Mouse (Mus musculus) hindlimb bud, embryonic 11.5 days (tissue): ENCODE results near the gene Akt1.

Experiments used
- DNase-seq: peaks from one replicate; pipeline ENCODE4 v3.0.0-alpha.2; 2012; ENCODE audit warnings: low read depth, low spot score; ENCODE audit errors: extremely low spot score

Akt1 gene

GRCm38 (mm10) chr12:112628928-112629721 is 45.6 kb downstream of the Akt1 start:
- no peak for DNase-seq

- DNase-seq, result no peak
These were observed 46.5 kb downstream of the Akt1 start for GRCm38 (mm10) chr12:112628197-112628596.

- no peak for DNase-seq
These were observed 47.4 kb downstream of the Akt1 start for GRCm38 (mm10) chr12:112627097-112627881.

GRCm38 (mm10) chr12:112626455-112626854 is 48.2 kb downstream of the Akt1 start:
- DNase-seq, result no peak

GRCm38 (mm10) chr12:112625700-112626099 is 49.0 kb downstream of the Akt1 start:
- no peak for DNase-seq

GRCm38 (mm10) chr12:112623742-112624141 is 50.9 kb downstream of the Akt1 start:
- no peak for DNase-seq

GRCm38 (mm10) chr12:112621900-112622299 is 52.8 kb downstream of the Akt1 start:
- no peak for DNase-seq

GRCm38 (mm10) chr12:112620354-112621061 is 54.2 kb downstream of the Akt1 start:
- no peak for DNase-seq

- no peak for DNase-seq
These were observed 54.9 kb downstream of the Akt1 start, which contains the start of gene Adssl1 for GRCm38 (mm10) chr12:112619686-112620353. Adssl1 (plus strand) TSS chr12:112620045.

GRCm38 (mm10) chr12:112618981-112619685 is 55.6 kb downstream of the Akt1 start:
- no peak for DNase-seq

GRCm38 (mm10) chr12:112617898-112618380 is 56.7 kb downstream of the Akt1 start:
- no peak for DNase-seq

- DNase-seq, result no peak
These were observed 57.5 kb downstream of the Akt1 start for GRCm38 (mm10) chr12:112617184-112617583.

- DNase-seq, result no peak
These were observed 58.0 kb downstream of the Akt1 start for GRCm38 (mm10) chr12:112616668-112617067.

GRCm38 (mm10) chr12:112609031-112609430 is 65.7 kb downstream of the Akt1 start:
- no peak for DNase-seq

- DNase-seq, result no peak
These were observed 67.7 kb downstream of the Akt1 start for GRCm38 (mm10) chr12:112606998-112607397.

- no peak for DNase-seq
These were observed 68.9 kb downstream of the Akt1 start for GRCm38 (mm10) chr12:112605766-112606165.

GRCm38 (mm10) chr12:112604709-112605649 is 69.7 kb downstream of the Akt1 start:
- DNase-seq, result no peak

GRCm38 (mm10) chr12:112604022-112604421 is 70.7 kb downstream of the Akt1 start:
- DNase-seq, result no peak
